Mouse (Mus musculus): ENCODE data around the gene Atp2a2.

- TF ChIP-seq CTCF (IDR thresholded peaks at IDR 0.05; ENCODE audit: control insufficient read depth, insufficient read depth, insufficient replicate concordance, low read depth, low read length) (no peak), POLR2A (IDR thresholded peaks at IDR 0.05; ENCODE audit: control insufficient read depth, low read depth, low read length) (no peak)
Observed at GRCm38 (mm10) chr5:122500563-122500962, 1.5 kb downstream of the Atp2a2 start.
